Comparison of ENCODE assay signal across 8 mouse cellular contexts in genomic region chr1:166003181-166004022, GRCm38 (mm10). TPM values are rescaled to one million over a fixed set of nuclear protein-coding genes. Genes with fewer than 3 reads are reported as not detected.
A peak's percentile ranks its signal among the peaks of the same experiment; 100 is the strongest.
DNase-seq lines count a peak whose midpoint lies in the region; ATAC-seq lines count a peak whose summit lies in the region.

No protein-coding gene starts in this region.

- peak overlapping the region; percentile 97 for H3K4me3 ChIP-seq in megakaryocyte, embryonic 14.5 days (replicated peaks)

- peak; percentile 63 for ATAC-seq in inflammation-experienced regulatory T-cells, adult 6 months

- no peaks in the 10 kb centered on the region for H3K9me3 ChIP-seq in megakaryocyte, embryonic 14.5 days

- H3K36me3 ChIP-seq in megakaryocyte, embryonic 14.5 days (replicated peaks; ENCODE audit: low read length), result no peaks in the 10 kb centered on the region

- peak; percentile 95 for DNase-seq in adrenal gland, adult 18-20 months (ENCODE audit: low spot score in 2 of 2)
- peak; percentile 80 for DNase-seq in embryo, embryonic 10 days (ENCODE audit: low spot score)
- peak; percentile 93 for DNase-seq in gastrocnemius, postnatal 10 days
- peak; percentile 76 to 93 for DNase-seq in left cerebral cortex, adult 9 months (ENCODE audit: low spot score in 2 of 2)
- DNase-seq in right cerebral cortex, postnatal 14 days, result peak; percentile 89
- DNase-seq in urinary bladder, postnatal 25 days (ENCODE audit: low spot score), result peak; percentile 93

- H3K27me3 ChIP-seq in megakaryocyte, embryonic 14.5 days (replicated peaks), result no peaks in the 10 kb centered on the region

- peaks cover 41% of the 10 kb centered on the region for H3K4me1 ChIP-seq in megakaryocyte, embryonic 14.5 days

RNA-seq across cellular contexts. Expression of gene Pou2f1, which starts 0.9 kb away (rescaled TPM):
- total RNA-seq in adrenal gland, adult 18-20 months (2021), result 1 to 10 TPM; 8.2 to 8.4 TPM
- 10 to 100 TPM in 1 of 2 experiments, 1 to 10 TPM in 1; 9.6 to 11.4 TPM for total RNA-seq in gastrocnemius, postnatal 10 days (2021)
- 10 to 100 TPM; 26.0 to 60.8 (median 47.6) TPM for polyA plus RNA-seq in inflammation-experienced regulatory T-cells, adult 6 months (2017; shearing (Covaris generic))
- polyA plus RNA-seq in megakaryocyte, embryonic 14.5 days (2012; ENCODE audit: insufficient read depth, low replicate concordance), result 3.8 and 3.9 TPM in 2 replicates

Comparison
In these comparisons a context has a peak if more than half of its experiments do, and no peak if none do; other contexts are left out.
1. Peak in every context shown above with its lines: DNase-seq, ATAC-seq and H3K4me3 ChIP-seq.